Mouse (Mus musculus) layer of hippocampus, postnatal 10 days (tissue): ENCODE measurements at regions not wholly inside any gene's neighbourhood (a gene's known extent, or its start where the extent isn't known, plus 50 kb on each side); places are given as distances from the start of the nearest gene placed in this dataset.

Experiments used
- DNase-seq, 2 experiments: peaks; one replicate each; pipeline ENCODE4 v3.0.0; 2021; ENCODE audit warnings: low spot score in 2 of 2

- DNase-seq = peak; percentile 26 to 28
Measured at GRCm38 (mm10) chr4:28298911-28299353, 514.0 kb upstream of the Epha7 start.

- peak in 1 of 2 experiments; percentile 4 for DNase-seq
Measured at GRCm38 (mm10) chr4:28300018-28300440, 512.9 kb upstream of the Epha7 start.

- DNase-seq = peak; percentile 9 to 20
Measured at GRCm38 (mm10) chr4:28301686-28302085, 511.2 kb upstream of the Epha7 start.

GRCm38 (mm10) chr4:28331036-28331435 is 481.9 kb upstream of the Epha7 start:
- no peak for DNase-seq

GRCm38 (mm10) chr4:28364566-28364965 is 448.4 kb upstream of the Epha7 start:
- DNase-seq = no peak

- no peak for DNase-seq
Measured at GRCm38 (mm10) chr4:28377087-28377486, 435.8 kb upstream of the Epha7 start.

GRCm38 (mm10) chr4:28378661-28379060 is 434.3 kb upstream of the Epha7 start:
- no peak for DNase-seq

GRCm38 (mm10) chr4:28424341-28424740 is 388.6 kb upstream of the Epha7 start:
- DNase-seq = no peak

- no peak for DNase-seq
Measured at GRCm38 (mm10) chr4:28440161-28440560, 372.8 kb upstream of the Epha7 start.

GRCm38 (mm10) chr4:28453111-28453510 is 359.8 kb upstream of the Epha7 start:
- no peak for DNase-seq

GRCm38 (mm10) chr4:28456312-28456711 is 356.6 kb upstream of the Epha7 start:
- peak; percentile 5 to 16 for DNase-seq
